Mouse (Mus musculus) heart, postnatal 4 days (tissue): ENCODE measurements at regions not wholly inside any gene's neighbourhood (a gene's known extent, or its start where the extent isn't known, plus 50 kb on each side); places are given as distances from the start of the nearest gene placed in this dataset.

ENCODE experiments used
- DNase-seq: peaks from one replicate; pipeline ENCODE4 v3.0.0; 2021

GRCm38 (mm10) chr8:107717856-107718255 is 129.6 kb upstream of the Psmd7 start:
- DNase-seq = no peak

- DNase-seq = no peak
Observed at GRCm38 (mm10) chr8:107719656-107720055, 131.4 kb upstream of the Psmd7 start.

GRCm38 (mm10) chr8:107726716-107727115 is 138.5 kb upstream of the Psmd7 start:
- DNase-seq = no peak

GRCm38 (mm10) chr8:107727276-107727675 is 139.0 kb upstream of the Psmd7 start:
- no peak for DNase-seq

- no peak for DNase-seq
Observed at GRCm38 (mm10) chr8:107739091-107739490, 150.8 kb upstream of the Psmd7 start.

GRCm38 (mm10) chr8:107757083-107757482 is 168.8 kb upstream of the Psmd7 start:
- no peak for DNase-seq

- no peak for DNase-seq
Observed at GRCm38 (mm10) chr8:107758637-107759036, 170.4 kb upstream of the Psmd7 start.

- DNase-seq = no peak
Observed at GRCm38 (mm10) chr8:107776906-107777305, 165.5 kb upstream of the Zfhx3 start.

GRCm38 (mm10) chr8:107785771-107786170 is 156.7 kb upstream of the Zfhx3 start:
- DNase-seq = no peak

GRCm38 (mm10) chr8:107792286-107792685 is 150.2 kb upstream of the Zfhx3 start:
- no peak for DNase-seq

GRCm38 (mm10) chr8:107814931-107815330 is 127.5 kb upstream of the Zfhx3 start:
- no peak for DNase-seq

GRCm38 (mm10) chr8:107815775-107816174 is 126.7 kb upstream of the Zfhx3 start:
- no peak for DNase-seq

- DNase-seq = no peak
Observed at GRCm38 (mm10) chr8:107817796-107818195, 124.6 kb upstream of the Zfhx3 start.

- no peak for DNase-seq
Observed at GRCm38 (mm10) chr8:107820174-107820760, 122.2 kb upstream of the Zfhx3 start.

- no peak for DNase-seq
Observed at GRCm38 (mm10) chr8:107821522-107821921, 120.9 kb upstream of the Zfhx3 start.

- no peak for DNase-seq
Observed at GRCm38 (mm10) chr8:107824096-107824495, 118.3 kb upstream of the Zfhx3 start.

GRCm38 (mm10) chr8:107824640-107825039 is 117.8 kb upstream of the Zfhx3 start:
- DNase-seq = no peak

- no peak for DNase-seq
Observed at GRCm38 (mm10) chr8:107827500-107828125, 114.8 kb upstream of the Zfhx3 start.

- no peak for DNase-seq
Observed at GRCm38 (mm10) chr8:107828541-107828940, 113.9 kb upstream of the Zfhx3 start.

GRCm38 (mm10) chr8:107833481-107833880 is 109.0 kb upstream of the Zfhx3 start:
- no peak for DNase-seq

GRCm38 (mm10) chr8:107846141-107846540 is 96.3 kb upstream of the Zfhx3 start:
- DNase-seq = no peak

GRCm38 (mm10) chr8:107851236-107852043 is 91.0 kb upstream of the Zfhx3 start:
- DNase-seq = no peak

- no peak for DNase-seq
Observed at GRCm38 (mm10) chr8:107859770-107860169, 82.7 kb upstream of the Zfhx3 start.

- no peak for DNase-seq
Observed at GRCm38 (mm10) chr8:107860251-107860650, 82.2 kb upstream of the Zfhx3 start.
